Mouse (Mus musculus) kidney, adult 18-20 months (tissue): ENCODE data around the gene Rnf169.

Source experiments
- DNase-seq: peaks from one replicate; pipeline ENCODE4 v3.0.0; 2021

The Rnf169 gene

GRCm38 (mm10) chr7:99980132-99980591 is at the start of gene Rnf169:
Gene Rnf169 (minus strand): TSS chr7:99980448.
- peak; percentile 92 for DNase-seq

DNA sequence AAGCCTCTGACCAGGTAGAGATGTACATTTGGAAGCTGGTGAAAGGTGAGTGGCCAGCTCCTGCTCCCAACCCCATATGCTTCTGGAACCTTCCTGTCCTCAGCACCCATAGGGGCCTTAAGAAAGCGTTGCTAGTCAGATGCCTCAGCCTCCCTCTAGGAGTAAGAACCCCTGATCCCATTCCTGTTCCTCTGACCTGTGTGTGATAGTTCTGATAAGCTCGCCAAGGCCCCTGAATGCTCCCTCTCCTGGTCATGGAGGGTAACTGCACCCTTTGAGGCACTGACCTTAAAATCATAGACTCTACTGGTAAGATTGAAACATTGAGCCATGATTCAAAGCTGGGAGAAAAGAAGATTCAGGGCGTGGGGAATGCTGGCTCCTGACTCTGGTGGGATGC is 49.1 kb upstream of the Rnf169 start:
- peak; percentile 18 for DNase-seq

- DNase-seq, result no peak
Observed at GRCm38 (mm10) chr7:100027353-100027752, 47.1 kb upstream of the Rnf169 start.

GRCm38 (mm10) chr7:100017056-100017455 is 36.8 kb upstream of the Rnf169 start:
- DNase-seq, result no peak

DNA sequence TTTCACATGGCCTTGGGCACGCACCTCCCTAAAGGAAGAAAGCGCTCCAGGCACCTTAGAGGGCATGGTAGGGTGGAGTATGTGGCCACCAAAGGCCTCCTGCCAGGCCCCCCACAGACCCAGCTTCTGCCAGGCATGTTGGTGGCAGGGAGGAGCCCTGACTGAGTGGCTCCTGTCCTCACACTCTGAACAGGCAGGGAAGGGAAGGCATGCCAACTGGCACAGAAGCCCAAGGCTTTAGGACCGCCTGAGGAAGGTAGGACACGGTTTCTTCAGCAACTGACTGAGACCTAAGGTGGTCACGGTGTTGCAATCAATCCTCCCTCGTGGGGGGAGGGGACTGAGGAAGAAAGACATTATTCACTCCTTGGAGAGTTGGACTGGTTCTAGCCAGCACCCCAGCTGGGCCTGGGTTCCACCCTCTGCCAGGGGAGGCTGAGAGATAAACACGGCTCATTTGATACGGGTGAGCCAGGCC is 33.9 kb upstream of the Rnf169 start:
- DNase-seq, result peak; percentile 71

GRCm38 (mm10) chr7:100012515-100012914 is 32.3 kb upstream of the Rnf169 start:
- DNase-seq, result no peak

- no peak for DNase-seq
Observed at GRCm38 (mm10) chr7:100012085-100012484, 31.8 kb upstream of the Rnf169 start.

DNA sequence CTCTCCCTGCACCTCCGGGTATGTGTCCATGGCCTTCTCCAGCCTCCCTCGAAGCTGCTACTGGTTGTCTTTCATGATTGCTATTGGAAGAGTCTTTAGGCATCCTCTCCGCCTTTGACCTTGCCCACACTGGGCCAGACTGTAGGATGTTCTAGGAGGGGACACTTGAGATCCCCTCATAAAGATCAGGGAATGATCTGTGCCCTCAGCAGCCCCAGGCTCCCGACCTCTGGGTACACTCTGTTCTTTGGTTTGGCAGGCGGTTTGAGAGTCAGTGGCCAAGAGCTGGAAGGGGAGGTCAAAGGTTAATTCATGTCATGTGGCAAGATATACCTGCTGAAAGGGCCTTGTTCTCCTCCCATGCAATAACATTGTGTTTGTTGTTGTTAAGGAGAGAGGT is 30.5 kb upstream of the Rnf169 start:
- peak; percentile 80 for DNase-seq

- DNase-seq, result peak; percentile 82
Observed at GRCm38 (mm10) chr7:100009640-100010039, 29.4 kb upstream of the Rnf169 start.

GRCm38 (mm10) chr7:100008765-100009164 is 28.5 kb upstream of the Rnf169 start:
- no peak for DNase-seq

- no peak for DNase-seq
Observed at GRCm38 (mm10) chr7:100006411-100006810, 26.2 kb upstream of the Rnf169 start.

- no peak for DNase-seq
Observed at GRCm38 (mm10) chr7:100005790-100006189, 25.5 kb upstream of the Rnf169 start, which contains the start of gene Chrdl2. Gene Chrdl2 (plus strand): TSS chr7:100006172.

DNA sequence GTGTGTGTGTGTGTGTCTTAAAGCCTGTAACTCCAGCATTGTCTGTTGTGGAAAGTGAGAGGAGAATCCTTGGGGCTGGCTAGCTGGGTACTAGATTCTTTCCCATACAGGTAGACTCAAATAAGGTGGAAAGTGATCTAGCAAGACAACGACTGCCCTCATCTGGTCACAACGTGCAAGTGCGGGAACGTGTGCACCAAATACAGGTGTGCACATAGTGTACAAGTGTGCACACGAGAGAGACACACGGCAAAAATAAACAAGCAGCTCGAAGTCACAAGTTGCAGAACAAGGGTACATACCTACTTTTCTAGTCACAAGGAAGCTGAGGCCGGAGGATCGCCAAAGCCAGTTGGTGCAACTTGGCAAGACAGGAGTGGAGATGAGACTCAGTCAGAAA is 23.5 kb upstream of the Rnf169 start:
- no peak for DNase-seq

- DNase-seq, result no peak
Observed at GRCm38 (mm10) chr7:99998668-99999067, 18.4 kb upstream of the Rnf169 start.

- no peak for DNase-seq
Observed at GRCm38 (mm10) chr7:99995186-99995585, 14.9 kb upstream of the Rnf169 start.

DNA sequence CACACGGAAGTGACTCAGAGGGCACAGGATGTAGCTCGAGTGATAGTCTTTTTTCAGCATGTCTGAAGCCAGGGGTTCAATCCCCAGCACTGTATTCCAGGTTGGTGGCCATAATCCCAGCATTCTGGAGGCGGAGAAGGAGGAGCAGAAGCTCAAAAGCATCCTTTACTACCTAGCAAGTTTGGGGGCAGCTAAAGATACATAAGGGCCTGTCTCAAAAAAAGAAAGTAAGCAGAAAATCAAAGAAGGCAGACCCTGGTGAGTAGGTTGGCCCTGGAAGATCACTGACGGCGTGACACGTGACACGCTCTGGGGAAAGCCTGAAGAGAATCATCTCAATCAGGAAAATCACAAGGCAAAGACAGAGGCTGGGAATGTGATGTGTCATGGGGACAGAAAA is 12.9 kb upstream of the Rnf169 start:
- DNase-seq, result no peak

DNA sequence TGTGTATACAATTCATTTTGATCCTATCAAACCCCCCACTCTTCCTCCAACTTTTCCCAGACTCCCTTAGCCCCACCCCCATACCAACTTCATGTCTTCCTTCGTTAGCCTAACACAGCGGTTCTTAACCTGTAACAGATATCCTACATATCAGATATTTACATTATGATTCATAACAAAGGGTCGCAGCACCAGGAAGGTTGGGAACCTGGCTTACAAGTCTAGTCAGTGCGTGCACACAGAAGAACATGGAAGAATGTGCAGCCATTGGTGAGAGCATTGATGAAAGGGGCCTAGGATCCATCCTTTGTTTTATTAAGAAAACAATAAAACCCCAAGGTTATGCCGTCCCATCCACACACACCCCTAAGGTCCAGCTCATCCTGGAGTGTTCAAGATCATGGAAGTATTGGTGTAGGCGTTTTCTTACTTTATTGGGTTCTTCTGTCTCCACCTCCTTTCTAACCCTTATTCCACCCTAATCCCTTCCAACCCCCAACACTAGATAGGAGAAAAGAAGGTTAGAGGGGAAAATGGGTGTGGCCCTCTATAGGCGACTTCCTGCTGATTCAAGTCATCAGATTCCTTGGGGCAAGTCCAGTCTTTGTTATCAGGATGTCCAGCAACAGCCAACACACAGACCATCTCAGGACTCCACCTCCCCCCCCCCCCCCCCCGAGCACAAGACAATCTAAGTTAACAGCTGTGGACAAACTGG is 10.9 kb upstream of the Rnf169 start:
- DNase-seq, result no peak

GRCm38 (mm10) chr7:99989844-99990760 is 9.9 kb upstream of the Rnf169 start:
- no peak for DNase-seq

- DNase-seq, result peak; percentile 76
Observed at GRCm38 (mm10) chr7:99988725-99989124, 8.5 kb upstream of the Rnf169 start.

- DNase-seq, result no peak
Observed at GRCm38 (mm10) chr7:99982256-99983242, 2.3 kb upstream of the Rnf169 start.

DNA sequence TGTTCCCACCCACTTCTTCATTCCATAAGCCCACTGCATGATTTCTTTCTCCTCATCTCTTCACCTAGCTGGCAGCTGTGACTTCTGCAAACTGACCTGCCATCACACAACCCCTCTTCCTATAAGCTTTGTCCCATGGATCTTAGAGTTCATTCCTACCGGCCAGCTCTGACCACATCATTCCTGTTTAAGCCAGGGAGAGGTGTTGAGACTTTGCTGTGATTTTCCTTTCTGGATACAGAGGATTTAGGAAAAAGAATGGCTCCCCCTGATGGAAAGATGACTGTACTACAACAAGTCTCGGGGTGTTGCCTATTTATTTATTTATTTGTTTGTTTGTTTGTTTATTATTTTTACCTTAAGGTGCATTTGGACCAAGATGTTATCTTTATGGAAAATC is 1.1 kb upstream of the Rnf169 start:
- peak; percentile 61 for DNase-seq

DNA sequence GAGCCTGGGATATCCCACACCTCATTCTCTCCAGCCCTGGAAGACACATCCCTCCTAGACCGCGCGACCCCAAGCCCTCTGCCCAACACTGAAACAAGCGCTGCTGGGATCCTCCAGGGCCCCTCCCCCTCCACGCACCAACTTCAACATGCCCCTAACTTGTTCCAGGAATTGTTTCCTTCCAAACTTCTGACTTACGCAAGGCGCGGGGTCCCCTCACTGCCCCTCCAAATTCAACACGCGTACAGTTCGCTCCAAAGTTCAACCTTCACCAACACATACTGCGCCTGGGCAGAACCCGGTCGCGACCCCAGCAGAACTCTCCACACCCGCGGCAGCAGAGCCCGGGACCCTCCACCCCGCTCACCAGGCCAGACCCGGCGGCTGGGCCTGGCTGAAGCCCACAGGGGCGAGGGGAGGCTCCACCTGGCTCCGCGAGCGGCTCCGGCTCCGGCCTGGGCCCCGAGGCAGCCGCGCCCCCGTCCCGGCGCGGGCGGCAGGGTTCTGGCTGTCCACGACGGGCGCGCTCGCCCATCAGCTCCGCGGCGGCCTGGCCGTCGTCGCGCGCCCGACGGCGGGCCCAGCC is 609 bp downstream of the Rnf169 start:
- DNase-seq, result peak; percentile 67
